Mouse (Mus musculus): ENCODE data around the gene Ptpn3.

Ptpn3 gene

DNA sequence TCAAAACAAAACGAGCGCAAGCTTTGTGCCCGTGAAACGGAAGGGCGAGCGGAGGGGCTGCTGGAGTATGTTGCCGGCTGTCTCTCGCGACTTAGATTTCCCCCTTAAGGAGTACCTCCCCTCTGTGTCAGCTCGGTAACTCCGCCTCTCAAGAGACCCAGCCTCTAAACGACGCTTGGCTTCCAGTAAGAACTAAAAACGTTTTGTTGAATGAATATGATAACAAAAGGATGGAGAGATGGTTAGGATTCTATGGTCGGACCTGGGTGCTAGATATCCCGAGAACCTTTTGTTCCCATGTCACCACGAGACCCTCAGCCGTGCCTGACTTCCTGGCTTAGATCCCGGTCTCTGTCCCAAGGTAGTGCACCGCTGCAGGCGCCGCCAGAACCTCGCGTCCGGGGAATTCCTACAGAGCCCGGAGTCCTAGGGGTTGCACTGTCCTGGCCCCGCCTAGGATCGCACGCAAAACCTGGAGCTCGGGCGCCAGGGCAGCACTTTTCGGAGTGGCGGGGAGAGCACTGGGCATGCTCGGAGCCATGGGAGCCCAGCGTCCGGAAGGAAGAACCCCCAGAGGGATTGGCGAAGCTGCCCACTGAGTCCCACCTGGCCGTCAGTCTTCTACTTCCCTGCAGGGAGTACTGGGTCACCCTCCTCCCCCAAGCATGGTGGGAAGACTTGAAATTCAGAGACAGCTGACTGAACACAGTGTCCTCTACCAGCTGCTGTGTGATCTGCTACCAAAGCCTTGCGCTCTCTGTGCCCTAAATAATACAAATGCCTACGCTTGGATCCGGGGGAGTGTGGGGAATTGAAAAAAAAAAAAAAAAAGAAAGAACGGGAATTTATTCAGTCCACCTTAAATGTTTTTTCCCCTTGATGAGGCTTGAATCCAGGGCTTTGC lies at the start of gene Ptpn3:
TSS of gene Ptpn3 (minus strand) at position 428 of the 904 bp plus-strand sequence.
- peak; percentile 43 for DNase-seq (ENCODE audit: low spot score)

DNA sequence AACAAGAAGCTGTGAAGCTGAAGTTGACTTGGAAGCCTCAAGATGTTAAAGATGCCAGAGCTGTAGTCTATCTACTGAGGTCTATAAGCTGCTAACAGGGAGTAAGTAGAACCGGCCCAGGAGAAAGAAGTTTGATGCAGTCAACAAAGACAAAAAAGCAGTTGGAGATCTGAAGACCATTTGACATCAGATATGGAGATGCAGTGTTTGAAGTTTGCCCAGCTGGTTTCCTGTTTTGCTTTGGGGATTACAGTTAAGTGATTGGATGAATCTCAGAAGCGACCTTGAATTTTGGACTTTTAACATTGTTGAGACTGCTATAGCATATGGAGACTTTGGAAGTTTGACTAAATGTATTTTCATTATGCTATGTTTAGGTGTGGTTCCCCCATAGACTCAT lies 48.9 kb upstream of the Ptpn3 start:
- DNase-seq (ENCODE audit: low spot score): no peak

DNA sequence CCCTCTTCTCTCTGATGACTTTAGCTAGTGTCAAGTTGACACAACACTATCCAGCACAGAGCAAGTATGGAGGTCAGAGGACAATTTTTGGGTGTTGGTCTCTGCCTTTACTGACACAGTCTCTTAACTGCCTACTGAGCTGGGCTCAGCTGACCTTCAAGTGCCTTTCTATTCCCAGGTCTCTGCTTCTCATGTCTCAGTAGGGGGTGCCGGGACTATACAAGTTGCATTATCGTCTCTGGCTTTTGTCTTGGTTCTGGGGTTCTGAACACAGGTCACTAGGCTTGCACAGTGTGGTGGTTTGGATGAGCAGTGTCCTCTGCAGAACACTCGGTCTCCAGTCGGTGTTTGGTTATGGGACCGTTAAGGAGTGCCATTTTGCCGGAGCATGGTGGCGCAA lies 42.4 kb upstream of the Ptpn3 start:
- DNase-seq (ENCODE audit: low spot score): no peak

DNA sequence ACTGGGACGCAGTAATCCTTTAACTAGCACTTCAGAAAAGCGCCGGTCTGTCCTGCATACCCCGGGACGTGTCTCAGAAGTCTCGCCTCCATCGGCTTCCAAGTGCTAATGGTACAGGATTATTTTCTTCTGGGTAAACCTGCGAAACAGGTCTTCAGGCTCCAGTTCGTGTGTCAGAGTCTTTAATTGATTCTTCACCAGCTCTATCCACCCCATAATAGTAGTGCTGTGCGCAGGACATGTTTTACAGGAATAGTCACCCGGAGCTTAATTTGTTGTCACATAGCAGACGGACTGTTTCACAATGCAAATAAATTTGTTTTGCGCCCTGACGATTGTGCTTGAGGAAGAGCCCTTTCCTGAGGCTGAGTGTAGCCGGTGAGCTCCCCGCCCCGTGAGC lies 37.3 kb upstream of the Ptpn3 start:
- no peak for DNase-seq (ENCODE audit: low spot score)

DNA sequence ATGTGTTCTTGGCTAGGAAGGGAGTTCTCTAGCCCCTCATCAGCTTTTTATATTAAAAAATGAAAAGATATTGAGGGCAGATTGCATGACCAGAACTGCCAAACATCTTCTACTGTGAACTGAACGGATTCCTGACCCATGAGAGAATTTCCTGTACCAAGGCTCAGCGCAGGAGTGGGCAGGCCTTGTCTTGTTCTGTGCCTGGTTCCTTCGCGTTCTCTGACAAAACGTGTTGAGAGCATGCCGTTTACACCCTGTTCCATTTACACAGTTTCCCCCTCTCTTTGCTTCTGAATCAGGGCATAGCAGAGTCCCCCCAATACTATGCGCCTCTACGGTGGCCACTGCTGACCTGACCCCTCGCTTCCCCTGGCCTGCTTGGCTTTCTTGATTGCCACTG lies 36.4 kb upstream of the Ptpn3 start:
- DNase-seq (ENCODE audit: low spot score): no peak

DNA sequence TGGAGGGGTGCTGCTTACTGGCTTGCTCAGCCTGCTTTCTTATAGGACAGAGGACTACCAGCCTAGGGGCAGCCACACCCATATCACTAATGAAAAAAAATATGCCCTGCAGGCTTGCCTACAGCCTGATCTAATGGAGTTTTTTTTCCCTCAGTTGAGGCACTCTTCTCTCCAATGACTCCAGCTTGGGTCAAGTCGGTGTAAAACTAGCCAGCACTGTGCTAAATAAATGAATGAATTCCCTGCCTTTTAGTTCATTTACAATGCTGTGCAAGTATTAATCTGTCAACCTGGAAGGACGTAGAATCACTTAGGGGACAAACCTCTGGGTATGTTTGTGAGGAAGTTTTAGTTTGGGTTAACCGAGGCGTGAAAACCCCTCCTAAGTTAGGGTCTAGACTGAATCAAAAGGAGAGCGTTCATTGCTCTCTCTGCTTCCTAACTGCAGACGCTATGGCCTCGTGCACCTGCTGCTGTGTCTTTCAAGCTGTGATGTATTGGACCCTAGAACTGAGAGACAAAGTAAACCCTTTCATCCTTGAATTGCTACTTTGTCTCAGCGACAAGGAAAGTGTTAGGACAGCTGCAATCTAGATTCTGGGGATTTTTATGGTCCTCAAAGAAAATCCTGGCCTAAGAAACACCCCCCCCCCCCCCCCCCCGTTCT lies 33.5 kb upstream of the Ptpn3 start:
- DNase-seq (ENCODE audit: low spot score): no peak

DNA sequence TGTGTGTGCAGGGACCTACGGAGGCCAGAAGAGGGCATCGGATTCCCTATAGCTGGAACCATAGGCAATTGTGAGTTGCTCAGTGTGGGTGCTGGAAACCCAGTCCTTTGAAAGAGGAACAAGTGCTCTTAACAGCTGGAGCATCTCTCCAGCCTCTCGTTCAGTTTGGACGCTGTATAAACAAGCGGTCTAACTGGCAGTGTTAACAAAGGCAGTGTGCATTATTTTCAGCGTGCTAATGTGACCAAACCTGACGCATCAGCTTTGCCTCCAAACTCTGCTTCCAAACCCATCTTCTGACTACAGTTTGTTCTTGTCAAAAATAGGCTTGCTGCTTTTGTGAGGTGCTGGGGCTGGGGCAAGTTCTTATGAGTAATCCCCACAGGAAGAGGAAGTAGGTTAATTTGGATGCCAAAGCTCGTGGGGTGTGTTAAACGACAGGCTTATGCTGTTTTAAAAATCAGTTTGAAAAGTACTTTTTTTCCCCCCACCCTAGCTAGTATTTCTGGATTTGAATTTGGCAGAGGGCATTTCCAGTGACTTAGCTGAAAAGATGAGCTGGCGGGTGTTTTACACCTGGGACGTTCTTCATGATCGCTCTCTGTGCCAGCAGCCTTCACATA lies 32.4 kb upstream of the Ptpn3 start:
- DNase-seq (ENCODE audit: low spot score): no peak

DNA sequence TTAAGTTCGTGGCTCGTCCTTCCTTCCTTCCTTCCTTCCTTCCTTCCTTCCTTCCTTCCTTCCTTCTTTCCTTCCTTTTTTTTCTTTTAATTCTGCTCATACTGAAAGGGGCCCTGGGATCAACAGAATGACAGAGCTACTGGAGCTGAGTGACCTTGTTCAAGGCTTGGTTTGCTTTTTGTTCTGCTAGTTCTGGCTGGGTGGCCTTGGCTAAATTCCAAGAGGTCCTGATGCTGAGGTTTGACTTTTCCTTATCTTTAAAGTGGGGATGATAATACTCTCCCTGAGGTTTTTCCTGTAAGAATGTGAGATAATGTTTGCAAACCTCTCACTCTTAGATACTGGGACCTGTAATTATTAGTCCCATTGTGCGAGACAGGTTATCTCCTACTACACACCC lies 30.9 kb upstream of the Ptpn3 start:
- DNase-seq (ENCODE audit: low spot score): no peak

DNA sequence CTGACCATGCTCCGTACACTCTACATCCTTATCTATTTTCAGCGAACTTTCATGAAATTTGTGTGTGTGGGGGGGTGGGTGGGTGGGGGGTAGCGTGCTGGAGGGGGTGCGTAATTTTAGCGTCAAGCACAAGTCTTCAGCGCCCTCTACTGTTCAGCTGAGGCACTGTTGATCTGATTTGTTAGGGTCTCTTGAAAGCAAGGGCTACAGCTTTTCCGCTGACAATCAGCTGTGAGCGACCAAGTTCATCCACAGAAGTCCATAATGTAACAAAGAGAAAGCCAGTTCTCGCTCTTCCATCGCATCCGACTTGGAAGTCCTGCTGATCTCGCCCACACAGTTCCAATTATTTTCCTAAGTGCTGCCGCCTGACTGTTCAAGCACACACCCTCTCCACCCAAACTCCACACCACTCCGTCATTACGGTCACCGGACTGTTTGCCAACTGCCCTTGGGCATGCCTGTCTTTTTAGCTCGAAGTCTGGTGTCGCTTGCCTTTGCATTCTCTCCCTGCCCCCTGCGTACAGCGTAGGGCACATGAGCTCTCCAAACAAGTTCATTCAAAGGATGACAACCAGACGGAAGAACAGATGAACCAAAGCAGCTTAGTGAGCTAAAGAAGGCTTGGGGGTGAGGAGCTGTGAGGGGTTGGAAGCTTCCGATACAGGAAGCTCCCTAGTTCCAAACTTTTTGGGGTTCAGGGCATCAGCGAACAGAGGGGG lies 19.1 kb upstream of the Ptpn3 start:
- no peak for DNase-seq (ENCODE audit: low spot score)

DNA sequence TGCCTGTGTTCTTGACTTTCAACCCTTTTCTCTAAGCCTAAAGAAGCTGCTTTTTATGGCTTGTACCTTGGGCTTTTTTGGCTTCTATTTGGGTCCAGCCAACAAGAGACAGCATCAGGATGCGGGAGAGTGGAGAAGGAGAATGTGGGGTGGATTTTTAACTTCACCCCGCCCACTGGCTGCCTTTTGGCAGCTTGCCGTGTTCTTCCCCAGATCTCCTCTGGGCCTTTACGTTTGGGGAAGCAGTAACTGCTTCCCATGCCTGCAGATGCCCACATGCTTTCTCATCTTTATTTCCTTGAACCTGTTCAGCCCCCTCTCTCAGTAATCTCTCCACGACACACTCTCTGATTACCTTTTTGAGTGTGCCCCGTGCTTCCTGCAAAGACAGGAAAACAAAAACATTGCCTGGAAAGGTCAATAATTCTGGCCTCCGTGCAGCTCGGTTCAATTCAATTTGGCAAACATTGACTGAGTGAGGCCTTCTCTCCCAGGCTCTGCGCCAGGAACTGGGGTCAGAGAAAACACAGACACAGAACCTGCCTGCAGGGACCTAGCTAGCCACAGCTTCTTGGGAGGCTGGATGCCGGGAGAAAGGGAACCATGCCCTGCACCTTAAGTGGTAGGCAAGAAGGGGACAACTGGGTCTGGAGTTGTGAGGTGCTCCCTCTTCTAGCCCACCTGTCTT lies 17.0 kb upstream of the Ptpn3 start:
- DNase-seq (ENCODE audit: low spot score): no peak

DNA sequence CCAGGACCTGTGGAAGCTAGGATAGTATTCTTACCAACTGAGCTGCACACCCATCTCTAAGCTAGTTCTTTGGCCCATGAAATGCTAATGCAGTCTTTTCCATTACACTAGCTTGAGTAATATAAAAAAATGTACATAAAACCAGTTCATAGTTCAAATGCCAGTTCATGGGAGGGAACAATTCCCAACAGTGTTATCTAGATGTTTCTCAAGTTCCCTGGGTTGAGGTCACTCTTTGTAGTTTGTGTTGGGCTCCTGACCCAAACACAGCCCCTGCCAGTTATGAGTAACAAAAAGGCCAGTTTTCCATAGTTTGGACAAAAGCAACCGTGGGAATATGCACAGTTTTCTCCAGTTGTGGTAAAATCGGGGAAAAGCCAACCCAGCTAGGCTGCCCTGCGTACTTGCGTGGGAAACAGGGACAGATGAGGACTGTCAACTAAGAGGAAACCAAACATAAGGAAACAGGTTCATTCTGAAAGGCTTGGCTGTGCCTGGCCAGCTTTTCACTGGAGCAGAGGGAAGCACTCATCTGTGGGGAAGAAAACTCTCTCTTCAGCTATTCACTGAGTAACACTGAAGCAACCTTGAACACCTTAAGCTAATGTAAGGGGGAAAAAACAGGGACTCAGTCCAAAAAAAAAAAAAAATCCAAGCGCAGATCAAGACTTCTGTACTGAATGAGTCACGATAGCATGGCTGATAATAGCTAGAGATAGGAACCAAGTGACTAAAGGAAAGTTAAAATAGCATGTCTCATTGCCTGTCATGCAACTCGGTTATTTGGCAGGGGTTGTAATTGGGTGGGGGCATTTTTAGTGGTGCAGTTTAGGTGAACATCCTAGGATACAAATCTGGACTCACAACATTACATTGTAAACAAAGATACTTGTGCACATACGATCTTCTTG lies 10.9 kb upstream of the Ptpn3 start:
- DNase-seq (ENCODE audit: low spot score): no peak

DNA sequence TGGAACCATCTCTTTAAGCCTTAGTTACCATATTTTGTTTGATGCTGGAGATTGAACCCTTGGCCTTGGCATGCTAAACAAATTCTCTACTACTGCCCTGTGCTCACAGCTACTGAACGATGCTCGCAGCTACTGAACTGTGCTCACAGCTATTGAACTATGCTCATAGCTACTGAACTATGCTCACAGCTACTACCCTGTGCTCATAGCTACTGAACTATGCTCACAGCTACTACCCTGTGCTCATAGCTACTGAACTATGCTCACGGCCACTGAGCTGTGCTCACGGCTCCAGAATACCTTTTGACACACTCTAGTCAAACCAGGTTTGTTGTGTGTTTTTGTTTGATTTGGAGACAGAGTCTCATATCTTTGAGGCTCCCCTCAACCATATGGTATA lies 10.1 kb upstream of the Ptpn3 start:
- DNase-seq (ENCODE audit: low spot score): no peak

DNA sequence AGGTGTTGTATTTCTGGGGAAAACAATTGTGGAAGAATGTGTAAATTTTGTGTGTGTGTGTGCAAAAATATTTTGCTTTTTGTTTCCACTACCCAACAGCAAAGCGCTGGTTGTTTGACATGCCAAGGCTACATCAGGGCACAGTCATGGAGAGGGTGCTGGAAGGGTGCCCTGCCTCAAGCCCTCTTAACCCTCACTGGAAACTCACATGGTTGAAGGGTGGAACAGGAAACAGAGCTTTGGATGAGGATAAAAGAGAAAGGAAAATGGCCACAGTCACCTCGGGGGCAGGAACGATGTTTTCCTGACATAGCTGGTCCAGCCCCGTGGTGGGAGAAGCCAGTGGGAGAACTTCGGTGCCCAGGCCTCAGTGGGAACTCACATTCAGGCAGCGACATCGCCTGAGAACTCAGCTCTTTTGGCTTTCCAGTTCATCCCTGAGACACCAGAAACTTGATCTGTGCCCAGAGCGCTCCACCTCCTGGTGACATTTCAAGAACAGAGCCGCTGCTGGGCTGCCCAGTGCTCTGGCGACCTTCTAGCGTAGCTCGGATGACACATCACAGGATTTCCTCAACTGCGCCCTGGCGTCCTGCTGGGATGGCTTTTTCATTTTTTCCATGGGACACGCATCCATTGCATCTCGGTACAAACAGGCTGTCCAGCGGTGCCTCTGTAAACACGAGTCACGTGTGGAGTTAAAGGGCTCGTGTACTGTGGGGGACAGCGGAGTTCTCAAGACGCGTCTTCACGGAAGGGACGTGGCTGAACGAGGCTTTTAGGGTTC lies 6.8 kb upstream of the Ptpn3 start:
- DNase-seq (ENCODE audit: low spot score): no peak

DNA sequence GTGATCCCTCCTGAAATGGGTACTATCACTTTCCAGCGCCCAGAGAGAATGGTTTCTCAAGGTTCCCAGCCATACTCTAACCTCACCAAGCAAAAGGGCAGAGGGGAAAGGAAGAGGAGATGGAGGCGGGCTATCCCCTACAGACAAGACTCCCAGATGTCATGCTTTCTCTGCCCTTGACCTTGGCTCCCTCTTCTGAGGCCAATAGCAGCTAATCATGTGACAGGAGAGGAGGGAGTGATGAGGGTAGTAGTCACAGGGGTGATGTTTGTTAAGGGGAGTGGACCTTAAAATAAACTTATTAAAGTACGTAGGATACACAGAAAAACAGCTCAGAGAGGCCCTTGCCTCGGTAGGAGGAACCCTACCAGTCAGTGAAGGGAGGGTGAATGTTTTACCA lies 6.1 kb upstream of the Ptpn3 start:
- no peak for DNase-seq (ENCODE audit: low spot score)

DNA sequence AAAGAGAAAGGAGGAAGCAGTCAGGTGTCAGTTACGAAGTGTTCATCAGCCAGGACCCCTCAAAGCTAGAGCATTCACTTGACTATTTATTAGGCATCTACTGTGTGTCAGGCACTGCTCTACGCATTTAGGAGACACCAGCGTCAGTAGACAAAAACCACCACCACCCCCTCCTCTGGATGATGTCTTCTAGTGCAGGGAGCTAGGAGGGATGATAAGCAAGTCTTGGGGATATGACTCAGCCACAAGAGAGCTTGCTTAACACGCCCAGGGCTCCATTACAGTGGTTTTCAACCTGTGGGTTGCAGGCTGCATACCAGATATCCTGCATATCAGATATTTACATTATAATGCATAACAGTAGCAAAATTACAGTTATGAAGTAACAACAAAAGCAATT lies 4.6 kb upstream of the Ptpn3 start:
- no peak for DNase-seq (ENCODE audit: low spot score)

DNA sequence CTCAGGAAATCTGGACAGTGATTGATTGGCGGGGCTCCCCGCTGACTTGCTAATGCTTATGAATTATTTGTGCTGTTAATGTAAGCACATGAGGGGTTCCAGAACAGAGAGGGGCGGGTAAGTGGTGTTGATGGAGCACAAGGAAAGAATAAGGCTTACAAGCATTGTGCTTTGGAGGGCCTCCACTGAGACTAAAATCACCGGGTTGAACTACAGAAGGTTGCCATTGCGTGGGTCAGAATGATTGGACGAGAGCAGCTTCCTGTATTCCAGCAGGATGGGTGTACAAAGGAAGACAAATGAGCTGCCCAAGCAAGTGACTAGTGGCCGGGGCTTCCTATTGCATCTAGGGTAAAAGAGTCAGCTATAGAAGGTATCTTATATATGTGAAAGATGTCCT lies 4.0 kb upstream of the Ptpn3 start:
- DNase-seq (ENCODE audit: low spot score): no peak

DNA sequence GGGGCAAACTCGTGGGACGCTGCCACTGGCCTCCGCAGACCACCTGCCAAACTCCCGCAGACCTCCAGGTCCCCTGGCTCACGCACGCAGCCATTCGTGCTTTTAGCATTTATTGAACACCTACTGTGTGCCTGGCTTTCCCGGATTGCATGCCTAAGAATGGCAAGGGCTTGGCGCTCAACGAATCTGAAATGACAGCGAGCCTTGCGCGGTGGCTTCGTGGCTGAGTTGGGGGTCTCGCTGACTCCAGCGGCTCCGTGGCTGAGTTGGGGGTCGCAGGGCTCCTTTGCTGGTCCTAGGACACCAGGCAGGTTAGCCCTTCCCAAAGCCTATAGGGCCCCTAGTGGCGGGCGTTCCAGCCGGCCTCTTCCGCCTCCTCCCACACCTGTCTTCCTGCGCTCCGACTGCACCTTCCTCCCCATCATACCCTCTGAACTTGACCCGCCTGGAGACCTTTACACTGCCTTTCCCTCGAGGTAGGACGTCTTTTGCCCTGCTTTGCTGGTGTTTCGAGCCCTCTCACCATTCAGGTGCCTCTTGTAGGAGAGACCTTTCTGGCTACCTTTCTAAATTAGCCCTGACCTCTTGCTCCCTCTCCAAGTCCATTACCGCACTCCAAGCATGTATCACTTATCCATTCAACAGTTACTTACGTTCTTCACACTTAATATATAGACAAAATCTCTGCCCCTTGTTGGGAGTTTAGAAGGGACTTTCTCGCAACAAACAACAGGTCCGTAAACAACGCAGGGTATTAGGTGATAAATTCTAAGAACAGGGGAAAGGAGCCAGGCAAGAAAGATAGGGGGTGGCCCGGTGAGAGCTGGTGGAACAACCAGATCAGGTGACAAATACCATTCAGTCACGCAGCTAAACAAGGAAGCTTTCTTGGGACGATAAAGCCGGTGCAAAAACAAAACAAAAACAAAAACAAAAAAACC lies 898 bp downstream of the Ptpn3 start:
- DNase-seq (ENCODE audit: low spot score): no peak

DNA sequence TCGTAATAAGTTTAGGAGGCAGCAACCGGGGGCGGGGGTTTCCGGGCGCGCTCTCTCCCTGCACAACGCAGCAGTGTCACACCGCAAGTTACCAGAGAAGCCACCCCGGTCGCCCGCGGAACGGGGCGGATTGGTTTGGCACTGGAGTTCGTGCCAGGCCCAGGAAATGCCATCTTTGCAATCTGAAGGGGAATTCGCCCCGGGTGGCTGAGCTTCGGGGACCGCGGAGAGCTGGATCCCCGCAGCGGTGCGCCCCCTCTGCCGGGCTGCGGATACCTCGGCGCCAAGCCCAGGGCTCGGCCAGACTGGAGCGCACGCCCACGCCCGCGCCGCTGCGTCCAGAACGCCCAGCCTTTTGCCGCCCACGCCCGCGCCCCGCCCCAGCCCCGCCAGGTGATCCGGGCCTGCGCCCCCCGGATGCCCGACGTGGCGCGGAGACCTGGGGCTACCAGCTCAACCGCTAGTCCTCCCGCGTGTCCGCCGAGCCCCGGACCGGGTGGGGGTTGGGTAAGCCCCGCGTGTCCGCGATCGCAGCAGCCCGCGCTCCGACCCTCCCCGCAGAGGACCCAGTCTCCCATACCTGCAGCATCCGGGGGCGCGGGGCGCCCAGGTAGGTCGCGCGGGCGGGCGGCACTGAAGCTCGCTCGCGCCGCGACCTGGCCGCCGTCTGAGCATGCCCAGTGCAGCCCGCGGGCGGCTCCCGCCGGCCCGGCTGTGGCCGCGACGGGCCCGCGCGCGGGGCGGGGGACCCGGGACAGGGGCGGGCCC lies 1.8 kb downstream of the Ptpn3 start:
- DNase-seq (ENCODE audit: low spot score): no peak
